Mouse (Mus musculus) frontal cortex, adult (tissue): ENCODE data around the gene Gpr156.
"Not testable (repeated sequence)": the region's sequence is repeated elsewhere in the genome, so short reads cannot be mapped to it uniquely, and the experiment has no call there.

ENCODE experiments used
- ATAC-seq: cut with Nextera tagmentation; 2 replicates; pipeline ENCODE4 v1.9.2; 2017; ENCODE audit warnings: mild to moderate bottlenecking, moderate library complexity, mixed read lengths; ENCODE audit not compliant: low TSS enrichment

The Gpr156 gene

DNA sequence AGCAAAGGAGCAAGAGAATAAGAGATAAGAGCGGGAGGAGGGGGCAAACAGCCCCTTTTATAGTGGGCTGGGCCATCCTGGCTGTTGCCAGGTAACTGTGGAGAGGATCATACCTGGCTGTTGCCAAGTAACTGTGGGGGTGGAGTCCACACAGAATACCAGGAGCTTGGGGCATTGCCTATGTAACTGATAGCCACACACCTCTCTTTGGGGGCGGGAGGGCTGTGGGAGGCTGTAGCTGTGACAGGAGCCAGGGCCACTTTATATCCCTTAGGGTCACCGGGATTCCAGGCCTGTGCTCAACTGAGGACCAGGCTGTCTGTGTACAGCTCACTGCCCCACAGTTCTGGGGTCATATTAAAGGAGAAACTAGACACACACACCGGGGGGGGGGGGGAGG, 40.5 kb downstream of the Gpr156 start:
- no peak for ATAC-seq

DNA sequence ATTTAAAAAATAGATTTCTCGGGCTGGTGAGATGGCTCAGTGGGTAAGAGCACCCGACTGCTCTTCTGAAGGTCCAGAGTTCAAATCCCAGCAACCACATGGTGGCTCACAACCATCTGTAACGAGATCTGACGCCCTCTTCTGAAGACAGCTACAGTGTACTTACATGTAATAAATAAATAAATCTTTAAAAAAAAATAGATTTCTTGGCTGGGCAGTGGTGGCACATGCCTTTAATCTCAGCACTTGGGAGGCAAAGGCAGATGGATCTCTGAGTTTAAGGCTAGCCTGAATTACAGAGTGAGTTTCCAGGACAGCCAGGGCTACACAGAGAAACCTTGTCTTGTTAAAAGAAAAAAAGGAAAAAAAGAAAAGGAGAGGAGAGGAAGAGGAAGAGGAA, 46.4 kb downstream of the Gpr156 start:
- not testable (repeated sequence) for ATAC-seq

DNA sequence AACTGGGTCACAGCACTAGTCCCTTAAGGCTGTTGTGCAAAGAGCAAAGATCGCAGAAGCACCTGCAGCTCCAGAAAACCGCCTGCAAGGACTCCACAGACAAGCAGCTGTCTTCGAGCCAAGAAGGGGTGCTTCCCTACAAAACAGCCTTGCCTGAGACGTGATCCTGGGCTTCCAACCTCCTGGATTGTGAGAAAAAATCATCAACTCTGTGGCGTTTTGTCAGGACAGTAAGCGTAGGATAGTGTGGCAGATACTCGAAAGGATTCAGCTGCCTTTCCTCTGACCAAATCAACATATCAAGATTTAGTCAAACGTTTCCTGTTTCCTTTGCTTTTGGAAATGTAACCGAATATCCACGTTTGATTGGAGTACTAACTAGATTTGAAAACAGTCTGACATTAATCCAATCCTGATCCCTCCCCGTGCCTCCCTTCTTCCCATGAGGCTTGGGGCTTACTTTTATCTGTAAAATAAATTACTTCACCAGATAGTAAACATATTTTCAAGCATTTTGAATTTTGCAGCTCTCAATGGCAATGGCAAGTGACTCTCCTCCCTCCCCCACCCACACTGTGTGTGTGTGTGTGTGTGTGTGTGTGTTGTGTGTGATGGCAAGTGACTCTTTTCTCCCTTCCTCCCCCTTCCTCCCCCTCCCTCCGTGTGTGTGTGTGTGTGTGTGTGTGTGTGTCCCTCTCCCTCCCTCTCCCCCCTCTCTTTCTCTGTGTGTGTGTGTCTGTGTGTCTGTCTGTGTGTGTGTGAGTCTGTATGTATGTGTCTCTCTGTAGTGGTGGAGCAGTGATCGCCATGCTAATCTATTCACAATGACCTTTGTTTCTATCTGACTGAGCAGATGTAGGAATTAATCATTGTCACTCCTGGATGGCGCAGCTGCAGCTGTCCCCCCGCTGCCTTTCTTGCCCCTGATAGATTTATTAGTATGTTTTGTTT, 47.3 kb downstream of the Gpr156 start:
- ATAC-seq, result 0 out of 2 replicates have a peak, but pooled peaks have one; percentile 13

DNA sequence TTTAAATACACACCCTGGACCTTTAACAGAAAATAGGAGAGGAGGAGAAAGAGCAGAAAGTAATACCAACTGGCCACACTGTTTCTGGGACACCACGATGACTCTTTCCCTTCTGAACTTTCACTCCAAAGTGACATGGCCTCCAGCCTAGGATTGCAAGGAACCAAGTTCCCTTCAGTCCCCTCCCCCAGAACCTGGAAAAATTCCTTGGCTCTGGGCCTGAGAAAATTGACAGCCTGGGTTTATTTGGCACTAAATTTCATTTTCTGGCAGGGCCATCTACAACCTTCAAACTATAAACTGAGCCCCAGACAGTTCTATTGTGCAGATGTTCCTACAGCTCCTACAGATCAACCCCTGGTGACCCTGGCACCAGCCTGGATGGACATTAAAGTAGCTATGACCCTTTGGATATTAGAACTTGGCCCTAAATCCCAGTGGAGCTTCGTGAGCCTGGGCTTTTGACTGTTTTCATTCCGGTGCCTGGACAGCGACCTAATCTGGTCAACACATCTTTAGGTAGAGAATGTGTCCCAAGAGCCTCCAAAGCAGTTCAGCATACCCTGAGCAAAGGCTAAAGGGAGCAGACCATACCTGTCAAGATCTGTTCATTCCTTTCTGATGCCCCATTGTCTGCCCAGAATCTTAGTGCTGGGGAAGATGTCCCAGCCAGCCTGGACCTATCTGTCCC, 48.2 kb downstream of the Gpr156 start:
- ATAC-seq, result no peak

DNA sequence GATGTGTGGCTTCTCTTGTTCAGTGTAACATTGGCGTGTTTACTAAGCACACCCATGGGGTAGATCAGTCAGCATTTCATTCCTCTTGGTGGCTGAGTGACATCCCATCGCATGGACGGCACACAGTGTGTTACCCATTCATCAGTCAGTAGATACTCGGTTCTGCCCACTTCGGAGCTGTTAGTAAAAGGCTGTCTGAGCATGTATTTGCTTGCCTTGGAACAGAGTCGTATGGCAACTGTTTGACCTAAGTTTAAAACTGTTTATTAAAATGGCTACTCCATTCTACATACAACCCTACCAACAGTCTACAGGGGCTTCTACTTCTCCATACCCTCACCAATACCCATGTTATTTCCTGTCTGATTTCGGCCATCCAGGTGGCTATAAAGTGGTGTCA, 50.6 kb downstream of the Gpr156 start:
- no peak for ATAC-seq

DNA sequence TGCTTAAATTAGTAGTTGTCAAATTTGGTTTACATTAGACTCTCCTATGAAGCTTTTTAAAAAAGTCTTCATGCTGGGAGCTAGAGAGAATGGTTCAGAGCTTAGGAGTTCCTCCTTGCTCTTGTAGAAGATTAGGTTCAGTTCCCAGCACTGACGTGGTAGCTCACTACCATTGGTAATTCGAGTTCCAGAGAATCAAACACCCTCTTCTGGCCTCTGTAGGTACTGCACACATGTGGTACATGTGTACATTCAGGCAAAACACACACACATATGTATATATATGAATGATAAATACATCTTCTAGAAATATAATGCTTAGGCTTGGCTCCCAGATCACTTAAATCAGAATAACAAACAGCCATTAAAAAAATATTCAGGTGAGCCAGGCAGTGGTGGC, 51.1 kb downstream of the Gpr156 start:
- ATAC-seq, result no peak

DNA sequence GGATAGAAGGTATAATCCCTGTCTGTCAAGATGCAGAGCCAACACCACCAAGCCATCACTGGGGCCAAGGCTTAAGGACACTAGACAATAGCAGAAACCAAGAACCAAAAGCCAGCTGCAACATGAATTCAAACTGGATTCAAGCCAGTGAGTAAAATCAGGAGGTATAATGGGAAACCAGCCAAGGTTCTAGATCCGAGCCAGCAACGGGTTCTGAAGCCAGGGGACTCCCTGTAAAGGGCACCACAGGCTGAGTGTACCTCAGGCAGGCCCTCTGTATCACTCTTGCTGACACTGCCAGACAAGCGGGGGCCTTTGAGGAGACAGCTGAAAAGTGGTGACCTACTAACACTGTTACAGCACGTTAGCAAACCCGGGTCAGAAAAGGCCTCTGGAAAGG, 55.2 kb downstream of the Gpr156 start:
- no peak for ATAC-seq

DNA sequence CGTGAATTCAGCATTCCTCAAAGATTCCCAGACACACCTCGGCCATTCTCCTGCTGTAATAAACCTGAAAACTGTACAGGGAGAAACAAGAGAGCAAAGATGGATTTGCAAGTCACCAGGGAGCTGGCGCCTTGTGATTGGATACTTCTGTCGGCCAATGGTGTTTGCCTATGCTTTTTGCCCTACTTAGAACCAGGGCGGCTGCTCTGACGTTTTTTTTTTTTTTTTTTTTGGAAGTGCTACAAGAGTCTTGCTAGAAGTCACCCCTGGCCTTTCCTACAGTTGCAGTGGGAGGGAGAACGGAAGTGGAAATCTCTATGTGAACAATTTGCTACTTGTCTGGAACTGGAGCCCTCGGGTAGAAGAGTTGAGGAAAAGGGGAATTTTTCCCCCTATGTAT, 56.1 kb downstream of the Gpr156 start:
- peak; percentile 34; the same call in 1 of the 2 replicates for ATAC-seq

DNA sequence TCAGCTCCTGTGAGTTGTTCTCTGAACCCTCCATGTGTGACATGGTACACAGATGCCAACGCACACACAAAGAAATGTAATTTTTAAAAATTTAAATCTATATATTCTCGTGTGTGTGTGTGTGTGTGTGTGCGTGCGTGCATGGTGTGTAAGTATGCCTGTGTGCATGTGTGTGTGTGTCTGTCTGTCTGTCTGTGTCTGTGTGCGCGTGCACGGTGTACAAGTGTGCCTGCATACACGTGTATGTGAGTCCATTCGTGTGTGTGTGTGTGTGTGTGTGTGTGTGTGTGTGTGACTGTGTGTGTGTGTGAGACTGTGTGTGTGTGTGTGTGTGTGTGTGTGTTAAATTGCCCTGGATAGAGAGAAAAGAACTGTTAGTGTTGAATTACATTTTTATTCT, 56.9 kb downstream of the Gpr156 start:
- ATAC-seq, result not testable (repeated sequence)

DNA sequence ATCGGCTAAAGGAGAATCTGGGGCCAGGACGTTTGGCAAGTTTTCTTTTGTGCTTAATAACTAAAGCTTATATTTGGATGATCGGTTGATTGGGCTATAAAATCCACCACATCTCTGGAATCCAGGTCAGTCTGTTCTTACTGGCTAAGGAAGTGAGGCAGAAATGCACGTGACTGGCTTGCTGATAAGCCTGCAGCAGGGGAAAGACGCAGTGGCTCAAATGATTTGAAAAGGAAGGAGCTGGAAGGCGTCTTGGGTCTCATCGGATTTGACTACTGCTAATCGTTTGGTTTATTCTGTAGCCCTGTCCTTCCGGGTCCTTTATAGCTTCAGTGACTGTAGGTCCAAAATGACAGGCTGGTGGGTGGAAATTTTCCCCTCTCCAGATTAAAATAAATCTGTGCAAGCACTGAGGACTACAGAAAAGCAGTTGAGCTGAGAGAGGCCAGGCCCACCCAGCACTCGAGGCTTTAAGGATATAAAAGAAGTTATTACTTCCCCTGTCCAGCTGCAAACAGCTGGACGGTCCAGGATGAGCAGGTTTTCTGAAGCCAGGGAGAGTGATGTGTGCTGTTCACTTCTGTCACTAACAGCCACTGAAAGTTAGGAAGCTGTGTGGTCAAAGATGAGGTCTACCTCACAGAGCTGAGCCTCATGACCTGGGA, 57.7 kb downstream of the Gpr156 start:
- ATAC-seq, result no peak

DNA sequence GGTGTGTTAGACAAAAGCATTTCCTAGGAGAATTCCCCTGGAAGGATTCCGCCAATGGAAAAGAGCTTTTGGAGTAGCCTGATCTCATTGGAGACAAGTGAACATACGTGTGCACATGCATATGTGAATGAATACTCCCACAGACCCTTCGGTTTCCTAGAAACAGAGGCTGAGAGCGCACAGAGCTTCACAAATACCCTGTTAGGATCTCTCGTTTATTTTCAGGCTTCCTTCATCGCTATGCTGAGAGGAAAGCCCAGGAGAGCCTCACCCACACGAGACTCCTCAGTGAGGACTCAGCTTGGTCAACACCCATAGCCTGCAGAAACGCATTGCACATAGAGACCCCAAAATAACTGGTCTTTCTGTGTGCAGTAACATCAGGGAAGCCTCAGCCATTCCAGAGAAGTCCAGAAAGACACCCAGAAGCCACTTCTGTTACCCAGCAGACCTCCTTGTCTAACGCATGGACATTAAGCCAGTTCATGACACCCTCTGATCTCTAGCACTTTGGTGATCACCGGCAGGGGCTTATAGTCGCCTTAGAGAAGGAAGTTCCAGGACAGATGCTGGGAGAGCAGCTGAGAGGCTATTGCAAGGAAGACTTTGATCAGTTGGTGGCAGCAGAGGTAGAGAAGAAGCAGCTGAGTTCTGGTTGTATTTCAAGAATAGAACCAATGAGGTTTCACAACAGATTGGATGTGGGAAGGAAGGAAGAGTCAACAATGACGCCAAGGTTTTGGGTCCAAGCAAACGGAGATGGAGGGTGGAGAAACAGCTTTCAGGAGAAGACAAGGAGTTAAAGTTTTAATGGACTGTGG, 58.4 kb downstream of the Gpr156 start:
- peak; percentile 89 for ATAC-seq

DNA sequence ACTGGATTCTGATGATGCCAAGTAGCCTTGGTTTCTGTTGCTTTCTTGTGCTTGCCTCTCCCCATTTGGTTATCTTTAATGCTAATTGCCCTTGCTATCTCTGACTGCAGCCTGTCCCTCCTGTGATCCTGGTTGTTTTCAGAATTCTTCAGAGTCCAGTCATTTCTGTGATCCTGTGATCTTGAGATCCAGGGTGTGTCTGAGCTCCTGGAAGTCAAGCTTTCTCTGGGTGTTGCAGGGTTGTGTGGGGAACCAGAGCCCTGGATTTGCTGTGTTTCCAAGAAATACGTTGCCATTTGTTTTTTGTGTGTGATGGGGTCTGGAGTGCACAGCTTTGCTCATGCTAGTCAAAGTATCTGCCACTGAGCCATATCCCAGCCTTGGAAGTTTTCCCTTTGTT, 65.6 kb downstream of the Gpr156 start:
- ATAC-seq, result no peak

DNA sequence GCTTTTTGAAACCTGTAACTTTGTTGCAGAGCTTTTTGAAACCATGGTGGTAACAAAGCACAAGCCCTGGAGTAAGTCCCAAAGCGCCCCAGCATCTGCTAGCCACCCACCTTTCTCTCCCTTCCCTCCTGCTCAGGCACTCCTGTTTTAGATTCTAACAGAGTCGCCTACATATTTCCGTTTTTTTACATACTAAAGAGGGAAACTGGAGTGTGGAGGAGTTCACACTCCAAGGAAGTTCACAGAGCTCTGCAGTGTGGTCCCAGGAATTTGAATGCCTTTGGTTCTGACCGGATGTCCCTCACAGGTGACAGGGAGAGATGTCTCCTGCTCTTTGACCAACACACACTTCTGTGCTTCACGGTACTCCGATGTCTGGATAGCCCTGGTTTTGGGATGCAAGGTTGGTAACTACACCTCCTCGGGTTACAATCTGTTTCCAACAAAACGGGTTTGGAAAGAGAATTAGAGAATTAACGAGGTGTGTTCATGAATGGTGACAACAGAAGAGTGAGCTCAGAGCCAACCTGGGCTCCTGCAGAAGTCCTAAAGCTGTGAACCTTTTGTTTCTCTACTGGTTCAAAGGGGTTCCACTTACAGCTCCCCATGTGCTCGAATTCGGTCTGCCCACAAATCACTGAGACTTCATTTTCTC, 72.0 kb downstream of the Gpr156 start:
- peak; percentile 95 for ATAC-seq

DNA sequence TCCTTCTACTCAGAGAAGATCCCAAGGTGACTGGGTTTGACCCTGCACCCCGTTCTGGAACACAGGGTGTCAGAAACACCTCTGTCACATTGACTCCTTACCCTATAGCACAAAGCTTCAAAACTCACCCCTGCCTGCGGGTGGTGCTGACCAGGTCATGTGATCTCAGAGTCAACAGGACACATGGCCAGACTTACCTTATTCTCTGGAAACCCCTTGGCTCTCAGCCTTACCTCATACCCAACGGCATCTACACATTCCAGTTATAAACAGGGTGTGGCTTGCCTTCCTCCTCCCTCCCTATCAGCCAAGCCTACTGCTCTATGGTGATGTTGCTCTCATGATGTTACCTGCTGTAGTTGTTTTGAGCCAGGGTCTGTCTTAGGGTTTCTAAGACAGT, 73.5 kb downstream of the Gpr156 start:
- ATAC-seq, result no peak

DNA sequence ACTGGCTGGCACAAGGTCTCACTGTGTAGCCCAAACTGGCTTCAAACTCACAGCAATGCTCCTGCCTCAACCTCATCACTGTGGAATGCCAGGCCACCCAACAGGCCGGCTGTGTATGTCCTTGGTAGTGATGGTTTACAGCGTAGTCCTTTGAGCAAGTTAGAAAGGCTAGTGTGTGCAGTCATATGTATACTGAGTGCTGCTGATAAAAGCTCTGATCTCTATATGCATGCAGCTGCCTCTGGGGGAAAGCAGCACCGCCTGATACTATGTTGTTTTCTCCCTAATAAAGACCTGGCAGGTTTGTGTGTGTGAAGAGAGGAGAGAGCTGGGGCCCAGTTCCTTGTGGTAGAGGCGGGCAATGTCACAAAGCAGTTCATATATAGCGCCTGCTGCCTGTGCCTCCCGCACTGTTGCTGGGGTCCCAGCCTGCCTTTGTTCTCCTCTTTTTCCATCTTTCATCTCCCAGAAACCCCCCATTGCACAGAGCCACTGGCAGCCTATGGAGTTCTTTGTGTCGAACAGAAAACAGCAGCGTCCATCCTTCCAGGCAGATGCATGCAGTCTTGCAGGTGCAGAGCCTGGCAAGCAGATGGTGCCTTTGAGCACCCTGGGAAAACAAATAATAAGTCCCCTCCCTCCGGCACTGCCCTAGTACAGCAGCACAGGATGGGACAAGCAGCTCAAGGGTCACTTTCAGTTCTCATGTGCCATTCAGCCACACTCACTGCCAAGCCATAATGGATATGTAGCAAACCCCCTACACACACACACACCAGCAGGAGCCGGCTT, 74.5 kb downstream of the Gpr156 start:
- no peak for ATAC-seq

DNA sequence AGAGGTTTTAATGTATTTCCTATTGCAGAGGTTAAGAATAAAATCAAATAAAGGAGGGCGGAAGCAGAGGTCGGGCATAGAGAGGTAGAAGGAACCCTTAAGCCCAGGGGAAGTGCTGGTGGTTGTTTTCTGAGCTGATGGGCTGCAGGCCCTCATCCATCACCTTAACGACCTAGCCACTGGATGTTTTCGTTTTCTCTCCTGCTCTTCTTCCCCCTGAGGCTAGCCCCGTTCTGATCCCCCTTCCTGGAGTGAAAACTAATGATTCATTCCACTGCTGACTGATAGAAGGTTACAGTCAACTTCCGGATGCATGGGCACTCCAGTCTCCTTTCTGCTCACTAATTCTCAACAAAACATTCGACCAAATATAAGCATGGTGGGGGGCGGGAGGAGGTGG, 76.5 kb downstream of the Gpr156 start:
- no peak for ATAC-seq

DNA sequence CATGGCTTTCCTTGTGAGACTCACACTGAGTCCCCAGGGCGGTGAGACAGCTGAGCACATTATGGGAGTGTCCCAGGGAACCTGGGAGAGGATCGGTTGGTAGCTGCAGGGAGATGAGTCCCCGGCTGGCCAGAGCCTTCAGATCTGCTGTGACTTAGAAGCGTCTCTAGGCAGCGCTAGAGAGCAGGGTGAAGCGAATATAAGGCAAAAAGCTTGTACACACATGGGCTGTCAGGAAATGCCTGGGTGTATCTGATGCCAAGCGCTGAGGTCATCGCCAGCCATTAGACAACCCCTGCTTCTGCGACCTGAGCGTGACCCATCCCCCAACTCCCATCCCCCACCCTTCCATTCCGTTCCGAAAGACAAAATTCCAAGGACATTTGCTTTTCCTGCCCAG, 78.4 kb downstream of the Gpr156 start:
- ATAC-seq, result peak; percentile 87

DNA sequence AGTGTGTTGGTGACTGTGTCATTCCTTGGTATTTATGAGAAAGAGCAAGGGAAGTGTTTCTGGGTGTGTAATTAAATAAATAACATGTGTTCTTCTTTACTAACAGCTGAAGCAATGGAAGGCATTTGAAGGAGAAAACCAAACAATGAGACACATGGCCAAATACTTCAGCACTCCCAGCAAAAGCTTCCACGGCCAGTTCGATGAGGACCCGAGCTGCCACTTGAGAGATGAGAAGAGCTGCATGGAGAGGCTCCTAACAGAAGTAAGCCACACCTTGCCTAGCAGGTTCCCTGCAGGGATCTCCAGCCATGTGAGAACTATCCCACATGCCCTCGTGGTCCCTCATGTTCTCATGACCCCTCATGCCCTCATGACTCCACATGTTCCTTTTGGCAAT, 81.5 kb downstream of the Gpr156 start:
- no peak for ATAC-seq

DNA sequence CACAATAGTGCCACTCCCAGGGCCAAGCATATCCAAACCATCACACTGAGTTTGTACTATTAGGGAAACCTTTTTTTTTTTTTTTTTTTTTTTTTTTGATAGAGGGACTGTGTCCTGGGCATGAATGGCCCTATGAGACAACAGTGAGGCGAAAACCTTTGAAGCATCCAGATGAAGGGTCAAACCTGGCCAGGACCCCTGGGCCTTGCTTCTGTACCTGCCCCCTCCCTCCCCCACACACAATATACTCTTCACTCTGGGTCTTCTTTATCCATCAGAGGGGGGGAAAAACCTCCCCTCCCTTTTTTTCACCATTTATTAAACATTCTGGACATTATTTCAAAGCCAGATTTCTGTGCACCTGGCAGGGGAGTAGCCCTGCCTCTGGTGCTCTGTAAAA, 83.5 kb downstream of the Gpr156 start:
- no peak for ATAC-seq

DNA sequence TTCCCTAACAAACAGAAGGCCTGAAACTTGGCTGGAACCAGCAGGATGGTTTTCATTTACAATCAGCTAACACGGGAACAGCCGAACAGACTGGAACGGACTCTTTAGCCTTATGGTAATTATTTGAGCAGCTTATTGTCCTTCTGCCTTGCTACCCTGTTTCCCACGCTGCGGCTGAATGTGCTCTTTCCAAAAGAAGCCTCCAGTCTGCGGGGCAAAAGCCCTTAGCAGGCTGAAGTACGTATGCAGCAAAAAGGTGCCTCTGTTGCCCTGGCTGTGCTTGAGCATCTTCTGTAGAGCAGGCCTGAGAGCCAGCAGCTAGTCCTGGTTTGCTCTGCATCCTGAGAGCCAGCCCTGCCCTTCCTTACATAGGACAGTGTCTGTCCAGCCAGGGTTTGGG, 83.9 kb downstream of the Gpr156 start:
- ATAC-seq, result no peak
